Mouse (Mus musculus): Measurements from ENCODE around the gene Nme1.
"Not testable (repeated sequence)": the region's sequence is repeated elsewhere in the genome, so short reads cannot be mapped to it uniquely, and the experiment has no call there.

Nme1 gene

DNA sequence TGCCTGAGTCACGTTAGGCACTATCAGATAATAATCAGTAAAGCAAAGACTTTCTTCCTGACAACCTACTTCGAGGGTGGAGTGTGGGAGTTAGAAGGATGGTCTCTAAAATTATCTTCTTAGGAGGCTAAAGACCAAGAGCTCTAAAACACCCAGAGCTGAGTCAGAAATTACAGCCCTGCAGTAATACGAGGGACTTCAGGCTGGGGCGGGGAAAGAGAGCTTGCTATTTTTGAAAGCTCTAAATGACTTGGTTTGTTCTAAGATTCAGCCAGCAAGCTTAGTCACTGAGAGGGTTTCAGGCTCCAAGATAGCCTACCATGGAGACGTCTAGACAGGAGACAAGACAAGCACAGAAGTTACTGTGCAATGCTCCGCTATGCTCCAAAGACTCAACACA, 2.9 kb downstream of the Nme1 start:
- no peak for DNase-seq (ENCODE audit: low spot score)

- DNase-seq (ENCODE audit: low spot score), result no peak
Observed at GRCm38 (mm10) chr11:93963013-93963412, 5.3 kb downstream of the Nme1 start.

DNA sequence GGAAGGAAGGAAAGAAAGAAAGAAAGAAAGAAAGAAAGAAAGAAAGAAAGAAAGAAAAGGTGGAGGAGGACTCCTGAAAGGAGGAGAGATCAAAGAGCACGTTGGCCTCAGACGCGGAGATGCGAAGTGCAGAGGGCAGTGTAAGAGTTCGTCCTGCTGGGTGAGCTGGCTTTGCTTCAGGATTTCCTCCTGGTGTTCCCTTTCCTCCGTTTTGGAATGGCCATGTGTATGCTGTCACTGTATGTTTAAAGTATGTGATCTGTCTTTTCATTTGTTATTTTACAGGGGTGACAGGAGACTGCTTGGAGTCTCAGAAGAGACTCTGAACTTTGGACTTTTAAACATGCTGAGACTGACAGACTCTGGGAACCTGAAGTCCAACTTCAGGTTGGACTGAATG, 6.8 kb downstream of the Nme1 start:
- no peak for DNase-seq (ENCODE audit: low spot score)

GRCm38 (mm10) chr11:93957746-93958145, 10.6 kb downstream of the Nme1 start:
- no peak for DNase-seq (ENCODE audit: low spot score)

DNA sequence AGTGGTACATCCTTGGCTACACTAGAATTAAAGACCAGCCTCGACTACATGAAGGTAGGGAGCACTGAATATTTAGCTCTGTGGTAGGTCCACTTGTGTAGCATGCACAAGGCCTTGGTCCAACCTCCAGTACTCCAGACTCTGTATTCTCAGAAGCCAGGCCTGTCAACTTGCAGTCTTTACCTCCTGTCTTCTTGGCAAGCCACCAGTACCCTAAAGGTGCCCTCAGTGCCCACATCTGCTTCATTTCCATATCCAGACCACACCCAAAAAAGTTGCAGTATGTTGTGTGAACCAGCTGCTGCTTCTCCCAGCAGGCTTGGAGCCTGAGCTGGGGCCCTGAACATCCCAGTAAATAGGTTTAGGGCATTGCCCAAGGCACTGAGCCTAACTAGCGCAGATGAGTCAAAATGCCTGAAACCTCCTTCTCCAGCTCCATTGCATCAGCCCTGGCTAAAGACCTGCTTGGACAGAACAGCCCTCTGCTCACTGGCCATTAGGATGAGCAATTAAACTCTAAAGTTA, 11.2 kb downstream of the Nme1 start:
- DNase-seq (ENCODE audit: low spot score), result no peak

DNA sequence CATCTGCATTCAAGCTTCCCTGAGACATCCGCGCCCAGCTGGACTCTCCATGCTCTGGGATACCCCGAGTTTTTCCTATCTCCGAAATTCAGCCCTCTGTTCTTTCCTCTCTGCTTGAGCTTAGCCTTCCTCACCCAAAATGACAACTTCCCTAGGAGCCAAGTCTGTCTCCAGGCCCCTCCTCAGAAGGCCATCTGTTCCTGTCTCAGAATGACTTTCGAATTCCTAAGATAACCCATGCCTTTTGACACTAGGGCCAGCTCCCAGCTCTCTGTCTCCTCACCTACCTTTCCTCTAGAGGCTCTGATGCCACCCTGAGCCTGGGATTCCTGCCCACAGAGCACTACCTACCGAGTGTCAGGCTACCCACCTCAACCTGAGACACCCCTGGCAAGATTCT, 12.2 kb downstream of the Nme1 start, which contains the start of gene Nme2:
TSS of gene Nme2 (minus strand) at position 101 of the 400 bp plus-strand sequence.
- DNase-seq (ENCODE audit: low spot score), result no peak

DNA sequence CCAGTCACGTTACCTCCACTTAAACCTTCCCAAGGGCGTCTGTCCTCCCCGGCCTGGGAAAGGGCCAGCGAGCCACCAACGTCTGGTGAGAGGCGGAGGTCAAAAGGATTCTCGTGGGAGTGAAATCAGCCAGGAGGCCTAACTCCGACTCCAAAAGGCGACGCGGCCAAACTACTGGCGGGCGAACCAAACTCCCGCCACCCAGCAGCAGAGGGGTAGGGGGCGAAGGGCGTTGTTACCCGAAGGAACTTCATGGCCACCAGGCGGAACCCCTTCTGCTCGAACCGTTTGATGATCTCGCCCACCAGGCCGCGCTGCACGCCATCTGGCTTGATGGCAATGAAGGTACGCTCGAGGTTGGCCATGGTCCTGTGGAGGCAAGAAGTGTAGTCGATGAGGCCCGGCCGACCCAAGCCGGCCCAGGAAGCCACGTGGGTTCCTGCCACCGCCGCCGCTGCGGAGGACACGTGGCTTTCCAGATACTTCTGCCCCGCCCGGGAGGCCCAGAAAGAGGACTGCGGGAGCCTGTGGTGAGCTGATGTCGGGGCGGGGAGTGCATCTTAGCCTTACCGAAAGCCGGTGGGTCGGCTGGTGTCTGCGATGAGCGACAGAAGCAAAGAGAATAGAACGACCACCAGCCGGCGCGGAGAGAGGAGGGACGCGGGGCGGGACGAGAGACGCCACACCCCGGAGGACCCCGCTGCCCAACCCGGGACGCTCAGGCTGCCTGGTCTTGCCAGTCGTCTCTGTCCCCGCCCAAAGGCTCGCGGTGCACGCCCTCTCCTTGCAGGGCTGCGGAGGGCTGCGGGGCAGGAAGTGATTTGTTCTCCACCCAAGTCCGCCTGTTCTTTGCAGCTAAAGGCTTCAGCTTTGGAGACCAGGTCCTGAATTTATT, 12.8 kb downstream of the Nme1 start:
- peak; percentile 94 for DNase-seq (ENCODE audit: low spot score)

DNA sequence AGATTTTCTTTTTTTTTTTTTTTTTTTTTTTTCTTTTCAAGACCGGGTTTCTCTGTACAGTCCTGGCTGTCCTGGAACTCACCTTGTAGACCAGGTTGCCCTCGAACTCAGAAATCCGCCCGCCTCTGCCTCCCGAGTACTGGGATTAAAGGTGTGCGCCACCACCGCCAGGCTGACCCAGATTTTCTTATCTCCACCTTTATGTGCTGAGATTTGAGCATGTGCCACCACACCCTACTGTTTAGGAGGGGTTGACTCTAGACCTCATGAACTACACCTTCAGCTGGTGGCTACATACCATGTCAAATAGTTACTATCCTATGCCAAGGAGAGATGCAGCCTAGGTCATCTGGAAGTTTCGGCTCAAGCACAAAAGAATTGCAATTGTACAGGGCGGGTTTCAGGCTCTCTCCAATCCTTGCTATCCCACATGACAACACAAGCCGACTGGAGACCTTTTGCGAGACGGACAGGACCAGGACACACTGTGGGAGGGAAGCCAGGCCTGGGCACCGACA, 13.5 kb downstream of the Nme1 start:
- DNase-seq (ENCODE audit: low spot score), result no peak

DNA sequence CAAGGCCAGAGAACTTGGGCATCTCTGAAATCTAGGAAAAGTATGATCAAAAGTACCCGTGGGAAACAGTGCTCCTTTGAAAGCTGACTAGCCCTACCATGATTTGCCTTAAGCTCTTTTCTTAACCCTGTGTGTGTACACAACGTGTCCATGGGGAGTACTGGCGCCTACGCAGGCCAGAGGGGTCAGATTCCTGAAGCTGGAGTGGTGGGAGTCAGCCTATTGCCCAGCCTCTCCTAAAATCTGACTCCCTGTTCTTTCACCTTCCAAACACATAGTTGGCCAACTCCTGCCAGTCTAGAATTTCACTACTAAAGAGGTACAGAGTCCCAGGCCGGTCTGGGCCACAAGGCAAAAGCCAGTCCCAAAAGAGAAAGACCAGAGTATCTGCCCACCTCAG, 15.9 kb downstream of the Nme1 start:
- no peak for DNase-seq (ENCODE audit: low spot score)

- DNase-seq (ENCODE audit: low spot score), result no peak
Observed at GRCm38 (mm10) chr11:93950045-93950444, 18.3 kb downstream of the Nme1 start.

DNA sequence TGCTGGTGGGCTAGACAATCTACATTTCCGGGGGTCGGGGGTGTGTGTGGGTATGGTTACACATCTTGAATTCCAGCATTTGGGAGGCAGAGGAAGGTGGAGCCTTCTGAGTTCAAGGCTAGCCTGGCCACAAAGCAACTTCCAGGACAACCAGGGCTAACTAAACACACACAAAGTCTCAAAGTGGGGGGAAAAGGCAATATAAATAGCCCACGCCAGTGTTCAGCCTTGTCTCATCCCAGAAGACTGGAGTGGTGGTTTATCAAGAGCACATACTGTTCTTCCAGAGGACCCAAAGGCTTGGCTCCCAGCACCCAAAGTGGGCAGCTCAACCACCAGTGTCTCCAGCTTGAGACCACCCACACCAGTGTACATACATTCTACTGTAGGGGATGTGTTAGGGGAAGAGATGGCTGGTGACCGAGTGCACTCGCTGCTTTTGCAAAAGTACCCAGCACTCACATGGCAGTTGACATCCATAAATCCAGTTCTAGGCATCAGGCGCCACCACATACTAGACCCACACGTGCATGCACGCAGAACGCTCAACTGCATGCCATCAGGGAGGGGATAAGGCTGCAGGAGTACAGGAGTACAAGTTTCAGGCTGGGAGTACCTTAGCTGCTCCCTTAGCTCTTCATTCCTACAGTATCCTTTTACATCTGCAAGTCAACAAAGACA, 19.3 kb downstream of the Nme1 start:
- DNase-seq (ENCODE audit: low spot score), result no peak

DNA sequence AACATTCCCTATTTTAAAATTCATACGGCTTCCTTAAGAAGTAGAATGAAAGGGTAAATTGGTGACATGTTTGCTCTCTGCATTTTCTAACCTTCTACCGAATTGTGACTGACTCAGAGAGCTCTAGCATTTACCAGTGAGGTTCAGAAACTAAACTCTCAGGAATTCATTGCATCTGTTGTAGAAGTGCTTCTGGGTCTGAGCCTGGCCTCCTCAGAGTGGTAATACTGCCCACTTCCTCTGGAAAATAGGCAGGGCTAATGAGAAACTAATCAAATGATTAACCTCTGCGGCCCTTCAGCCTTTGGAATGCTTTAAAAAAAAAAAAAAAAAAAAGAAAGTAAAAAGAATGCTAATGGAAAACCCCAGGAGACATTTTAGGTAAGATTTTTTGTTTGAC, 23.3 kb downstream of the Nme1 start:
- no peak for DNase-seq (ENCODE audit: low spot score)

DNA sequence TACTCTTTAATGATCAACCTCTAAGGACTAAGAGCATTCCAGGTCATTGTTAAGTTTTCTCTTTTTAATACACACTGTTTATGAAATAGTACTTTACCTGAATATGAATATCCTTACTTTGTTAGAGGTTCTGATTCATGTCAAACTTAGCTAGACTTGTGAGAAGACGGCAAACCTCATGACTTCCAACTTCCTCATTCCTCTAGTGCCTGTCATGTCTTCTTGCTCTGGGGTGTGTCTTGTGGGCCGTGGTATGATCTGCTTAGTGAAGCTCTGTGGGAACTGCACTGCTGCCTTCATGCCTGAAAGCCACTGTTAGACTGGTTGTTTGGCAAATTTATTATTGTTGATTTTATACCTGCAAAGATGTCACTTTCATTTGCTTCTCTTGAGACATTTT, 27.4 kb downstream of the Nme1 start:
- DNase-seq (ENCODE audit: low spot score), result no peak

- no peak for DNase-seq (ENCODE audit: low spot score)
Observed at GRCm38 (mm10) chr11:93929106-93929505, 39.2 kb downstream of the Nme1 start.

- DNase-seq (ENCODE audit: low spot score), result not testable (repeated sequence)
Observed at GRCm38 (mm10) chr11:93915019-93915418, 53.3 kb downstream of the Nme1 start.

DNA sequence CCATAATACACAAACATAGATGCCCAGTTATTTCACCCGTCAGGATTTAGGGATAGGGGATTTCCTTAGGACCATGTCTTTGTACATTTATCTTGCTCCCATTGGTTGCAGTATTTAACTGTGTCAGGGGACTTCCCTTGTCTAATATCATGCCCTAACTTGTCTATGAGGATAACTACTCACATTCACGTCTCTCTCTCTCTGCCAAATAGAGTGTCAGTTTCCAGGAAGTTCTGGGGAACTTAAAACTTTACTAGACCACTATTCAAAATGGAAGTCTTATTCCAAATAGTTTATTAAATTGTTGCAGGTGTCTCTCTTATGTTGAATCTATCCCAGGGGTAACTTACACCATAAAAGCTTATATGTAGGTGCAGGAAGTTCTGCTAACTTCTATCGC, 56.7 kb downstream of the Nme1 start:
- DNase-seq (ENCODE audit: low spot score), result no peak

GRCm38 (mm10) chr11:93908829-93909228, 59.5 kb downstream of the Nme1 start:
- DNase-seq (ENCODE audit: low spot score), result no peak

GRCm38 (mm10) chr11:93907839-93908238, 60.5 kb downstream of the Nme1 start:
- no peak for DNase-seq (ENCODE audit: low spot score)
